Mouse (Mus musculus) heart, embryonic 10.5 days (tissue): ENCODE data around the gene Bcl7c. TPM values are rescaled to one million over a fixed set of nuclear protein-coding genes. Genes with fewer than 3 reads are reported as not detected.
A peak's percentile ranks its signal among the peaks of the same experiment; 100 is the strongest.

Source experiments
- DNase-seq: peaks from one replicate; pipeline ENCODE4 v3.0.0-alpha.2; 2017; ENCODE audit warnings: low spot score
- H3K27ac ChIP-seq: fragments of 300-500 bp; sonication (generic); 2 replicates; pipeline ENCODE4 v1.5.1; 2016; ENCODE audit warnings: mild to moderate bottlenecking
- H3K27me3 ChIP-seq: fragments of 300-500 bp; sonication (generic); 2 replicates; pipeline ENCODE4 v1.6.1; 2016; ENCODE audit warnings: mild to moderate bottlenecking; ENCODE audit not compliant: poor library complexity, insufficient read depth, severe bottlenecking
- H3K36me3 ChIP-seq: fragments of 300-500 bp; sonication (generic); 2 replicates; pipeline ENCODE4 v1.6.1; 2016; ENCODE audit warnings: mild to moderate bottlenecking, moderate library complexity
- H3K4me1 ChIP-seq: fragments of 300-500 bp; sonication (generic); 2 replicates; pipeline ENCODE4 v1.6.1; 2016; ENCODE audit warnings: mild to moderate bottlenecking
- H3K4me3 ChIP-seq: fragments of 300-500 bp; sonication (generic); 2 replicates; pipeline ENCODE4 v1.5.1; 2016; ENCODE audit warnings: mild to moderate bottlenecking, moderate library complexity
- H3K9me3 ChIP-seq: fragments of 300-500 bp; sonication (generic); 2 replicates; pipeline ENCODE4 v1.6.1; 2016; ENCODE audit warnings: mild to moderate bottlenecking, moderate library complexity
- WGBS: fragments of 180-500 bp; shearing (Covaris S2); methylation state at CpG from one replicate; pipeline ENCODE4 v1.1.7; 2016; 5-methylcytosine and 5-hydroxymethylcytosine counted together
- polyA plus RNA-seq: library from polyadenylated mRNA; unstranded; fragments of >200 nt; fragmentation: Nextera tagmentation; extraction: Ambion mirVana; gene quantifications from 2 replicates; pipeline ENCODE4 v1.2.1, GENCODE M21; 2016

Gene Bcl7c
- polyA plus RNA-seq, 1 experiment from 2014 or later, result 59.4 TPM

GRCm38 (mm10) chr7:127671880-127672774 is 36.6 kb downstream of the Bcl7c start:
- Histone ChIP-seq H3K27me3 (no peaks in the 10 kb centered on the region), H3K27ac (no peak overlapping the region), H3K9me3 (no peaks in the 10 kb centered on the region), H3K4me1 (peaks cover 16% of the 10 kb centered on the region), H3K4me3 (no peak overlapping the region), H3K36me3 (peaks cover 3% of the 10 kb centered on the region; the same call in 1 of the 2 replicates)
- 62% methylated on average over 11 of the region's 11 CpGs for WGBS
- DNase-seq, result no peak

- H3K4me3 ChIP-seq, result no peak overlapping the region
- H3K4me1 ChIP-seq, result peaks cover 11% of the 10 kb centered on the region; the same call in 1 of the 2 replicates
- no peaks in the 10 kb centered on the region for H3K27me3 ChIP-seq
- no peak for DNase-seq
- peaks cover 10% of the 10 kb centered on the region for H3K36me3 ChIP-seq
- no peak overlapping the region for H3K27ac ChIP-seq
- H3K9me3 ChIP-seq, result no peaks in the 10 kb centered on the region
- WGBS, result 45% methylated on average over 8 of the region's 8 CpGs
These were observed 41.6 kb downstream of the Bcl7c start for GRCm38 (mm10) chr7:127667171-127667570.

- Histone ChIP-seq H3K9me3 (no peaks in the 10 kb centered on the region), H3K36me3 (peaks cover 10% of the 10 kb centered on the region), H3K4me1 (peaks cover 11% of the 10 kb centered on the region; the same call in 1 of the 2 replicates), H3K4me3 (no peak overlapping the region), H3K27me3 (no peaks in the 10 kb centered on the region), H3K27ac (no peak overlapping the region)
- DNase-seq, result no peak
- WGBS, result 83% methylated on average over 13 of the region's 13 CpGs
These were observed 42.1 kb downstream of the Bcl7c start for GRCm38 (mm10) chr7:127666679-127667078.

GRCm38 (mm10) chr7:127666066-127666654 is 42.6 kb downstream of the Bcl7c start:
- H3K4me1 ChIP-seq, result peaks cover 11% of the 10 kb centered on the region; the same call in 1 of the 2 replicates
- no peaks in the 10 kb centered on the region for H3K27me3 ChIP-seq
- 85% methylated on average over 6 of the region's 6 CpGs for WGBS
- H3K27ac ChIP-seq, result no peak overlapping the region
- H3K4me3 ChIP-seq, result no peak overlapping the region
- no peaks in the 10 kb centered on the region for H3K9me3 ChIP-seq
- peaks cover 10% of the 10 kb centered on the region for H3K36me3 ChIP-seq
- no peak for DNase-seq

- no peaks in the 10 kb centered on the region for H3K9me3 ChIP-seq
- peaks cover 11% of the 10 kb centered on the region; the same call in 1 of the 2 replicates for H3K4me1 ChIP-seq
- H3K27me3 ChIP-seq, result no peaks in the 10 kb centered on the region
- no peak for DNase-seq
- no peak overlapping the region for H3K27ac ChIP-seq
- peaks cover 10% of the 10 kb centered on the region for H3K36me3 ChIP-seq
- 84% methylated on average over 6 of the region's 6 CpGs for WGBS
- no peak overlapping the region for H3K4me3 ChIP-seq
These were observed 45.8 kb downstream of the Bcl7c start for GRCm38 (mm10) chr7:127662926-127663325.

GRCm38 (mm10) chr7:127661833-127662232 is 46.9 kb downstream of the Bcl7c start:
- no peaks in the 10 kb centered on the region for H3K27me3 ChIP-seq
- no peaks in the 10 kb centered on the region for H3K9me3 ChIP-seq
- H3K27ac ChIP-seq, result no peak overlapping the region
- H3K4me3 ChIP-seq, result no peak overlapping the region
- DNase-seq, result no peak
- 0 out of 2 replicates have a peak, but pooled peaks cover 2% of the 10 kb centered on the region for H3K4me1 ChIP-seq
- 83% methylated on average over 6 of the region's 6 CpGs for WGBS
- H3K36me3 ChIP-seq, result peaks cover 10% of the 10 kb centered on the region

- Histone ChIP-seq H3K9me3 (no peaks in the 10 kb centered on the region), H3K4me1 (no peaks in the 10 kb centered on the region), H3K4me3 (no peak overlapping the region), H3K27ac (no peak overlapping the region), H3K27me3 (no peaks in the 10 kb centered on the region), H3K36me3 (peaks cover 2% of the 10 kb centered on the region; the same call in 1 of the 2 replicates)
- no peak for DNase-seq
- 81% methylated on average over 3 of the region's 3 CpGs for WGBS
These were observed 47.9 kb downstream of the Bcl7c start for GRCm38 (mm10) chr7:127660882-127661281.

GRCm38 (mm10) chr7:127656946-127657345 is 51.8 kb downstream of the Bcl7c start:
- H3K27me3 ChIP-seq, result no peaks in the 10 kb centered on the region
- H3K9me3 ChIP-seq, result no peaks in the 10 kb centered on the region
- H3K4me3 ChIP-seq, result no peak overlapping the region
- no peaks in the 10 kb centered on the region for H3K36me3 ChIP-seq
- DNase-seq, result no peak
- WGBS, result 31% methylated on average over 4 of the region's 4 CpGs
- no peak overlapping the region for H3K27ac ChIP-seq
- peaks cover 4% of the 10 kb centered on the region for H3K4me1 ChIP-seq

- peaks cover 7% of the 10 kb centered on the region for H3K4me1 ChIP-seq
- no peak overlapping the region for H3K4me3 ChIP-seq
- H3K9me3 ChIP-seq, result no peaks in the 10 kb centered on the region
- WGBS, result 81% methylated on average over 10 of the region's 10 CpGs
- DNase-seq, result no peak
- H3K36me3 ChIP-seq, result no peaks in the 10 kb centered on the region
- no peak overlapping the region for H3K27ac ChIP-seq
- 0 out of 2 replicates have a peak, but pooled peaks cover 4% of the 10 kb centered on the region for H3K27me3 ChIP-seq
These were observed 54.4 kb downstream of the Bcl7c start for GRCm38 (mm10) chr7:127654318-127654717.

- peak overlapping the region; percentile 48 for H3K4me3 ChIP-seq
- no peaks in the 10 kb centered on the region for H3K36me3 ChIP-seq
- 13% methylated on average over 18 of the region's 18 CpGs for WGBS
- H3K27ac ChIP-seq, result peak overlapping the region; percentile 59; the same call in 1 of the 2 replicates
- no peaks in the 10 kb centered on the region for H3K9me3 ChIP-seq
- no peak for DNase-seq
- peaks cover 7% of the 10 kb centered on the region for H3K4me1 ChIP-seq
- H3K27me3 ChIP-seq, result 0 out of 2 replicates have a peak, but pooled peaks cover 4% of the 10 kb centered on the region
These were observed 56.7 kb downstream of the Bcl7c start for GRCm38 (mm10) chr7:127652050-127652449.

- Histone ChIP-seq H3K27ac (0 out of 2 replicates have a peak overlapping the region, but pooled peaks have one; percentile 59), H3K4me3 (peak overlapping the region; percentile 48), H3K4me1 (peaks cover 7% of the 10 kb centered on the region), H3K36me3 (no peaks in the 10 kb centered on the region), H3K9me3 (no peaks in the 10 kb centered on the region), H3K27me3 (0 out of 2 replicates have a peak, but pooled peaks cover 4% of the 10 kb centered on the region)
- no peak for DNase-seq
- 74% methylated on average over 3 of the region's 3 CpGs for WGBS
These were observed 57.1 kb downstream of the Bcl7c start for GRCm38 (mm10) chr7:127651624-127652023.

GRCm38 (mm10) chr7:127649206-127649605 is 59.5 kb downstream of the Bcl7c start:
- WGBS, result 86% methylated on average over 6 of the region's 6 CpGs
- Histone ChIP-seq H3K27ac (no peak overlapping the region), H3K4me1 (peaks cover 7% of the 10 kb centered on the region), H3K4me3 (no peak overlapping the region), H3K27me3 (0 out of 2 replicates have a peak, but pooled peaks cover 4% of the 10 kb centered on the region), H3K36me3 (no peaks in the 10 kb centered on the region), H3K9me3 (no peaks in the 10 kb centered on the region)
- no peak for DNase-seq
